Mouse (Mus musculus) intestine, embryonic 16.5 days (tissue): Measurements from ENCODE around the gene Ispd. TPM values are rescaled to one million over a fixed set of nuclear protein-coding genes. Genes with fewer than 3 reads are reported as not detected.
"Not testable (repeated sequence)": the region's sequence is repeated elsewhere in the genome, so short reads cannot be mapped to it uniquely, and the experiment has no call there.

Experiments
- ATAC-seq: fragments of 200-750 bp; cut with Nextera tagmentation; 2 replicates; pipeline ENCODE4 v1.8.0; 2017; ENCODE audit warnings: moderate TSS enrichment, moderate library complexity
- H3K27ac ChIP-seq: fragments of 300-500 bp; sonication (generic); 2 replicates; pipeline ENCODE4 v1.5.1; 2014; ENCODE audit warnings: mild to moderate bottlenecking, low read length
- H3K27me3 ChIP-seq: fragments of 300-500 bp; sonication (generic); replicated peaks from 2 replicates; pipeline ENCODE4 v1.6.1; 2014; ENCODE audit warnings: low read length, control low read depth, mixed read lengths; ENCODE audit not compliant: control insufficient read depth, insufficient read depth
- H3K36me3 ChIP-seq: fragments of 300-500 bp; sonication (generic); 2 replicates; pipeline ENCODE4 v1.6.1; 2014; ENCODE audit warnings: low read length, control low read depth; ENCODE audit not compliant: control insufficient read depth, insufficient read depth
- H3K4me1 ChIP-seq: fragments of 300-500 bp; sonication (generic); 2 replicates; pipeline ENCODE4 v1.6.1; 2014; ENCODE audit warnings: low read length, control low read depth, mixed read lengths; ENCODE audit not compliant: control insufficient read depth, insufficient read depth
- H3K4me2 ChIP-seq: fragments of 300-500 bp; sonication (generic); 2 replicates; pipeline ENCODE4 v1.6.1; 2014; ENCODE audit warnings: low read depth, low read length, control low read depth
- H3K4me3 ChIP-seq: fragments of 300-500 bp; sonication (generic); 2 replicates; pipeline ENCODE4 v1.5.1; 2014; ENCODE audit warnings: mild to moderate bottlenecking, low read length
- H3K9ac ChIP-seq: fragments of 300-500 bp; sonication (generic); 2 replicates; pipeline ENCODE4 v1.6.1; 2014; ENCODE audit warnings: low read depth, low read length
- H3K9me3 ChIP-seq: fragments of 300-500 bp; sonication (generic); 2 replicates; pipeline ENCODE4 v1.6.1; 2016; ENCODE audit warnings: low read length, control low read depth; ENCODE audit not compliant: control insufficient read depth
- WGBS: fragments of 180-500 bp; shearing (Covaris S2); extraction: QIAGEN DNeasy Blood & Tissue Kit; methylation state at CpG from one replicate; pipeline ENCODE4 v1.1.7; 2014; 5-methylcytosine and 5-hydroxymethylcytosine counted together
- polyA plus RNA-seq: library from polyadenylated mRNA; unstranded; fragments of >200 nt; fragmentation: Nextera tagmentation; extraction: Ambion mirVana; gene quantifications from 2 replicates; pipeline ENCODE4 v1.2.1, GENCODE M21; 2015

Ispd gene
- polyA plus RNA-seq, result 8.3 and 9.0 TPM in 2 replicates

DNA sequence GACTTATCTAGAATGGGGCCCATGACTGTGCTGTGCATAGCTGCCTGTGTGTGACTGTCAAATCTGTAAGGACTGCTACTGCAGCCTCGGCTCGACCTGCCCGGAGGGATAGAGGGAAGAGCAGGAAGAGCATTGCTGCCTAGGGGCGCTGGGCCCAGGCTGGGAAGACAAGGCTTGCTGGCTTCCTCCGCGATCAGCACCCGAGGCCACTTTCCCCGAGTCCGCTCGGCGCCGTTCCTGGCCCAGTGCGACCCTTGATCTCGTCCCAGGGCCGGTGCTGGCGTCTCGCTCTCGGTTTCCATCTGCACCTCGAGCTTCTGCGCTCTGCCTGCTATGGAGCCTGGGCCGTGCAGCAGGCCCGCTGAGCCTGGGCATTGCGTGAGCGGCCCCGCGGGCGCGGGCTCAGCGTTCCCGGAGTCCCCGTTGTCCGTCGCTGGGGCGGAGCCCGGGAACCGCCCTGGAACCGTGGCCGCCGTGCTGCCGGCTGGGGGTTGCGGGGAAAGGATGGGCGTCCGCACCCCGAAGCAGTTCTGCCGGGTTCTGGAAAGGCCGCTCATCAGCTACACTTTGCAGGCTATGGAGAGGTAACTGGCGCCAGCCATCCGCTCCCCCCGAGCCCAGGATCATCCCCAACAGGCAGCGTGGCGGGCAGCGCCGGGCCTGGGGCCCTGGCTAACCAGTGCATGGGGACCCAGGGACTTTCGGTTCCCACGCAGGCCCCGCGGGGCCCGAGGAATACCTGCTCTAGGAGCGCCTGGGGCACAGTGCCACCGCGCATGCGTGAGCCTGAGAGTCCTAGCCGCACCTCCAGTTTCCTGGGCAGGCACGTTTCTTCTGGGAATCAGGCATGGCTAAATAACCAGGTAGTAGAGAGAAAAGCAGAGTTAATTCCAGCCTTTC is at the start of gene Ispd, which contains the start of gene D630036H23Rik:
Ispd (plus strand) TSS at position 10 of the 900 bp plus-strand sequence.
D630036H23Rik (minus strand) TSS at position 741 of the 900 bp plus-strand sequence.
- H3K9me3 ChIP-seq, result no peaks in the 10 kb centered on the region
- no peaks in the 10 kb centered on the region for H3K27me3 ChIP-seq
- H3K4me1 ChIP-seq, result no peaks in the 10 kb centered on the region; the same call in none of the 2 replicates
- peak within 1 kb of the TSS; percentile 98 for H3K27ac ChIP-seq
- WGBS, result under 1% methylated on average over 62 of the region's 64 CpGs
- H3K4me3 ChIP-seq, result peak within 1 kb of the TSS; percentile 75
- peak; percentile 96 for ATAC-seq
- H3K36me3 ChIP-seq, result no peaks in the 10 kb centered on the region
- H3K9ac ChIP-seq, result peak within 1 kb of the TSS; percentile 96
- peak within 1 kb of the TSS; percentile 83 for H3K4me2 ChIP-seq

DNA sequence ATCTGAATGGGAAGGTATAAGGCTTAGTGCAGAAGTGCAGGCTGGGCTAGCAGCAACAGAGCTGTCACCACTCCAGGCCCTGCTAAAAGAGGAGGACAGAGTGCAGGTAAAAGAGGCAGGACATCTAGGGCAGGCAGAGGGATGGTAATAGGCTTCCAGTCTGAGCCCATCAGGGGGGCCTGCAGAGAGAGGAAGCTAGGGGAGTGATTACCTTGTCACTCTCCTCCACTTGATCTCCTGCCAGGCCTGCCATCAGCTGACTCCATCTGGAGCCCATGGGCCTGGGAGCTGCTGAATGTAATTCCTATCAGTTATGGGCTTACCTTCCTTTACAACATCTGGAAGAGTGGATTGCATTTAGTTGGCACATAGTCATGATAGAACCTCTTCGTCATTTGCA is 48.6 kb upstream of the Ispd start:
- Histone ChIP-seq H3K4me3 (no peak overlapping the region), H3K4me1 (no peaks in the 10 kb centered on the region), H3K9me3 (no peaks in the 10 kb centered on the region), H3K27me3 (no peaks in the 10 kb centered on the region), H3K27ac (no peak overlapping the region), H3K36me3 (no peaks in the 10 kb centered on the region), H3K4me2 (no peak overlapping the region), H3K9ac (no peak overlapping the region)
- 90% methylated on average over 1 of the region's 1 CpGs for WGBS
- ATAC-seq, result no peak

DNA sequence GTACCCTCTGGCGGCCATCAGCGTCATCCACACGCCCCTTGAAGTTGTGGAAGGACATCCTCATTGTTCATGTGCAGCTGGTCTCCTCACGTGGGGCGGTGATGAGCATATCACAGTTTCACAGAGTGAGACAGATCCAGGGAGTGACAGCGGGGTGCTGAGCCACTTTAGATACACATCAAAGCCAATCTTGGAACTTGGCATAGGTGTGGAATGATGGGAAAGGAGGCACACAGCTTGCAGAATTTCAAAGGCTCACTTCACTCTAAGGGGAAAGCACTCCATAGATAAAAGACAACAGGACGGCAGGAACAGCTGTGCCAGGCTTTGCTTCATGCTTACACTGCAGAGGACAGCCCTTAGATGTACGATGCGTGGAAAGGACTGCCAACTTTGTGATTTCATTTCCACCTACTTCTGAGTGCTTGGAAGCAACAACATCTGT is 47.4 kb upstream of the Ispd start:
- Histone ChIP-seq H3K4me1 (no peaks in the 10 kb centered on the region), H3K9ac (no peak overlapping the region), H3K4me3 (no peak overlapping the region), H3K27ac (no peak overlapping the region), H3K9me3 (no peaks in the 10 kb centered on the region), H3K36me3 (no peaks in the 10 kb centered on the region), H3K4me2 (no peak overlapping the region), H3K27me3 (no peaks in the 10 kb centered on the region)
- WGBS, result 73% methylated on average over 9 of the region's 9 CpGs
- ATAC-seq, result no peak

DNA sequence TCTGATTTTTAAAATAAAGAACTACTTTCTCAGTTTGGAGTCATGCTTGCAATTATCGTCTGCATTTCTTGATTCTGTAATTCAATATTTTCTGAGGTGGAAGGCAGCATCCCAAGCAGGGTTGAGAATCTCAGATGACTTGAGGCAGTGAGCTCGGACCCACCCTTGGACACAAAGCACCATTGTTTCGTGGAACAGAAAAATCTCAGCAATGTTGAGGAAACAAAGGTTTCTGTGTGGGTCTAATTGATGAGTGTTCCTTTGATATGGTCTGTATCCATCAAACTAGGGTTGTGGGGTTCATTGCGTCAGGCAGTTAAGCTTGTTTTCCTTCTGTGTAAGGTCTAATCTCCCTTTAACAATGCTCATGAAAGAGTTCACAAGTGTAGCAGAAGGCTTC is 37.1 kb upstream of the Ispd start:
- Histone ChIP-seq H3K4me3 (no peak overlapping the region), H3K27me3 (no peaks in the 10 kb centered on the region), H3K4me1 (no peaks in the 10 kb centered on the region), H3K9me3 (no peaks in the 10 kb centered on the region), H3K4me2 (no peak overlapping the region), H3K27ac (no peak overlapping the region), H3K9ac (no peak overlapping the region), H3K36me3 (no peaks in the 10 kb centered on the region)
- no peak for ATAC-seq
- 73% methylated on average over 4 of the region's 4 CpGs for WGBS

DNA sequence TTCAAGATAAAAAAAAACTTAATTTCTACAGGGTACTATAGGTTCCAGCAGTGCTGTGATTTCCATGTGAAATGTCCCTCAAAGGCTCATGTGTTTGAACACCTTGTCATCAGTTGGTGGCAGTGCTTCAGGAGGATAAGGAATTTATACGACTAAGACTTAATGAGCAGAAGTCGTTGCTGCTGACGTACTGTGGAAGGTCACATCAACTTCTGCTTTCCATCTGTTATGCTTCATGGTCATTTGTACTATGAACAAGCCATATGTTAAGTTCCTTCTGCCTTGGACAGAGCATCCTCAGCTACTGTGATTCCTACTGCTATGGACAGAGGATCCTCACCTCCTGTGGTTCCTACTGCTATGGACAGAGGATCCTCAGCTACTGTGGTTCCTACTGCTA is 21.2 kb upstream of the Ispd start:
- Histone ChIP-seq H3K27me3 (no peaks in the 10 kb centered on the region), H3K4me3 (no peak overlapping the region), H3K36me3 (no peaks in the 10 kb centered on the region), H3K27ac (no peak overlapping the region), H3K4me1 (no peaks in the 10 kb centered on the region), H3K9me3 (no peaks in the 10 kb centered on the region), H3K9ac (no peak overlapping the region), H3K4me2 (no peak overlapping the region)
- WGBS, result 89% methylated on average over 3 of the region's 3 CpGs
- ATAC-seq, result no peak

DNA sequence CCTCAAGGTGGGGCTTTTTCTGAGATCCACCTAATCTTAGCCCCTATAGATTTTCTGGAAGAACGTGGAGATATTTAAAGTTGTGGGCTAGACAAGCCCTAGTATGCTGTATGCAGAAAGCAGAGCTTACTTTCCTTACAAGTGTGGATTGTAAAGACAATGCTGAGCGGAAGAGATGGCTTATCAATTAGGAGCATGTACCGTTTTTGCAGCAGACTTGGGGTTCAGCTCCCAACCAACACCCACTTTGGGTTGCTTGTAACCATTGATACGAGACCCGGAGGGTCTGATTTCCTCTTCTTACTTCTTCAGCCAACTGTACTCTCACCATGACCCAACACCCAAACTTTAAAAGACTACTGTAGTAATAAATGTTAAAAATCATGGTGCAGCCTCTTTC is 20.6 kb upstream of the Ispd start:
- H3K27ac ChIP-seq, result no peak overlapping the region
- no peaks in the 10 kb centered on the region for H3K9me3 ChIP-seq
- H3K9ac ChIP-seq, result no peak overlapping the region
- no peaks in the 10 kb centered on the region for H3K4me1 ChIP-seq
- H3K4me3 ChIP-seq, result no peak overlapping the region
- no peak for ATAC-seq
- no peaks in the 10 kb centered on the region for H3K27me3 ChIP-seq
- WGBS, result 95% methylated on average over 5 of the region's 5 CpGs
- H3K36me3 ChIP-seq, result no peaks in the 10 kb centered on the region
- H3K4me2 ChIP-seq, result no peak overlapping the region

DNA sequence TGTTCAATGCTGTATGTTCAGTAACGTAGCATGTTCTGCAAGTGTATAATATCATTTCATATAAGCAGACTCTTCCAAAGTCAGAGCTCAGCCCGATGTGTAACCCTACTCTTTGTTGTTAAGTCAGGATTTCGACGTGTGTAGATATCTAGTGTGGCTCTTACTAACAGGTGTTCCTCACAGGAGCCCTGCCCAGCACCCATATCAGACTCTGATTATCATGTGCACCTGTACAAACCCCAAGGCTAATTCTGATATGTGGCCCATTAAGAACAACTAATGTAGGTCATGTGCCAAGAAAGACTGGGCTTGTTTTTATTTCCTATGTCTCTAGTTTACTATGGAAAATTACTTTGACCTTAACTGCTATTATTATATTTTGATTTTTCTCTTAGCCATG is 17.2 kb upstream of the Ispd start:
- no peak overlapping the region for H3K9ac ChIP-seq
- H3K36me3 ChIP-seq, result no peaks in the 10 kb centered on the region
- no peak overlapping the region for H3K4me2 ChIP-seq
- H3K27ac ChIP-seq, result no peak overlapping the region
- H3K4me3 ChIP-seq, result no peak overlapping the region
- peak; percentile 68 for ATAC-seq
- no peaks in the 10 kb centered on the region for H3K4me1 ChIP-seq
- no peaks in the 10 kb centered on the region for H3K9me3 ChIP-seq
- 81% methylated on average over 4 of the region's 4 CpGs for WGBS
- no peaks in the 10 kb centered on the region for H3K27me3 ChIP-seq

DNA sequence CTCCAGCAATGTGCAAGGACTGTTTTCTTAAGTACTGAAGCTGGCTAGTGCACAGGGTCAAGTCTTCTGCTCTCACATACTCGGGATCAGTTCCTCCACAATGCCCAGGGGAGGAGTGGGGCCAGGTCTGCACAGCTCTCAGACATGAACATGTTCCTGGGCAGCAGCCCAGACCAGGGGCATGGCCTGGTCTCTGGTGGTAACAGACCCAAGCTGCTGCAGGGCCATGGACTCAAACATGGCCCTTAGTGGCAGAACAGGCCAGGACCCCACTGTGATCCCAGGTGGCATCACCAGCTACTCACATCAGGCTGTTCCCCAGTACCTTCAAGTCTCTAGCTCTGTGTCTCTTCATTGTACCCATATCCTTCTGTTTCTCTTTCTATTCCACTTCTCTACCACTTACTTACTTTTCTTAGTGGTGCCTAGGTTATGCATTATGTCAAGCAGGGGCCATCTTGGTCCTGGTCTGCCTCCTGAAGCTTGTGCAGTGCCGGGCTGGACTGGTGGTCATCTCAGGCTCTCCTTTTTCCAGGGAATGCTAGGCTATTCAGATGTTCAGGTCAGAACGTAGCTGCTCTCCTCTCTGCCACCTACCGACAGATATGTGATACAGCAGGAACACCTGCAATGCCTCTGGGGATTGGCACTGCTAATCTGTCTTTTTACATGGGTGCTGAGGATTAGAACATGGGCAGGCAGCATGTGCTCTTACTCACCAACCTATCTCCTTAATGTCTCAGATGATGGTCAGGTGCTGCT is 7.8 kb upstream of the Ispd start:
- no peak for ATAC-seq
- Histone ChIP-seq H3K36me3 (no peaks in the 10 kb centered on the region), H3K9ac (no peak overlapping the region), H3K27ac (no peak overlapping the region), H3K27me3 (no peaks in the 10 kb centered on the region), H3K4me3 (no peak overlapping the region), H3K4me2 (no peak overlapping the region), H3K4me1 (no peaks in the 10 kb centered on the region), H3K9me3 (no peaks in the 10 kb centered on the region)
- 43% methylated on average over 4 of the region's 4 CpGs for WGBS

DNA sequence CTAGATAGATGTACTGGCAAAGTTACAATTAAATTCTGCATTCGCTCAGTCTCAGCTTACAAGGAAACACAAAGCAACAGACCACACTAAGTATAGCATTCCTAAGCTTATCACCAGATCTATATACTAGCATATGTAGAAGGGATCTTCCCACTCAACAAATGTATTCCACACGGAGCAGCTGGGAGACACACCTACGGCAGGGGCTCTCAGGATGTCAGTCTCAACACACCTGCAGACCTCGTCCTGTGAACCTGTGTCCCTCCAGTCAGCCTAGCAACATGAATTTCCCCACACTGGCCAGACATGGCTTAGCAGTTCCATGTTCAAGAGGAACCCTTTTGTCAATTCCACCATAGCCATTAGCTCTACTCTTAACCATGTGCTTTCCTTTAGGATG is 4.9 kb upstream of the Ispd start:
- not testable (repeated sequence) for ATAC-seq, H3K9ac ChIP-seq, H3K4me3 ChIP-seq, H3K4me1 ChIP-seq, H3K4me2 ChIP-seq, H3K27ac ChIP-seq, H3K36me3 ChIP-seq, H3K27me3 ChIP-seq, H3K9me3 ChIP-seq
- 83% methylated on average over 3 of the region's 4 CpGs for WGBS
